Comparison of ENCODE assay signal across 8 mouse cellular contexts in the genomic region with DNA sequence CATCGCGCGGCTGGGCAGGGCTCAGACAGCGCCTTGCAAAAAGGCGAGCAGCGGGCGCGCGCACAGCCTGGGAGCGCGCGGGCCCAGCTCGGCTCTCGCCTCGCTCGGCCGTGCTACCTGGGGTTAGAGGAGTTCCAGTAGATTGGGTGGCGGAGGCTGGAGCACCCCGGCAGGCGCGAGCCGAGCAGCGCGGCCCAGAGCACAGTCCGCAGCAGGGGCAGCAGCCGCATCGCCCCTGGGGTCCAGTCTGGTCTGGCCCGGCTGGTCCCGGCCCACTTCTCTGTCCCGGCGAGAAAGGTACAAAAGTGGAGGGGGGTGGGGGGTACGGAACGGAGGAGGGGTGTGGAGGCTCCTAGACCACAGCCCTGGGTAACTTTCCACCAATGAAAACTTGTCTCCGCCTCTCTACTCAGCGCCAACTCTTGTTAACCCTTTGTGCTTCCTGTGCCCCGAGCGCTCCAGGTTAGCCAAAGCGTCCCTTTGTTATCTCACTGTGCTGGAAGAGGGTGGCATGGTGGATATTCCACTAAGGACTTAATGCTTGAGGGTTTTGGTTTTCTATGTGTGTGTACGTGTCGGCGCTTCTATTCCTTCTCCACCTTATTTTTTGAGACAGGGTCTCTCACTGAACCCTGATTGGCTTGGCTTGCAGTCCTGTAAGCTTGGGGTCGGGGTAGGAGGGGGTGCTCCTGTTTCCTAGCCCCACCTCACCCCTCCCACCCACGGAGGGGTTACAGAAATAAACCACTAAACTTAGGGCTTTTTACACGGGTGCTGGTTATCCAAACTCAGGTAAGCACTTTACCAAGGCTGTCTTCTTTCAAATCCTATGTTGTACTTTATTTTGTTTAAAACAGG. TPM values are rescaled to one million over a fixed set of nuclear protein-coding genes. Genes with fewer than 3 reads are reported as not detected.
DNase-seq lines count a peak whose midpoint lies in the region; TF ChIP-seq lines count a peak whose summit lies in the region.

Gene Efna4 (minus strand): TSS at position 308 of the 858 bp plus-strand sequence.

- intact Hi-C loops in heart, postnatal 10 days (cut with DNase I) = loop anchor here (2.0 kb wide), 1 partner anchor 21 kb away; no protein-coding TSS in a partner anchor

- H3K4me3 ChIP-seq in cortical plate, adult 2 months (ENCODE audit: insufficient read depth, low read length) = peak within 1 kb of the TSS; percentile 34
- peak within 1 kb of the TSS; percentile 91 for H3K4me3 ChIP-seq in midbrain, embryonic 10.5 days

- no peak within 1 kb of the TSS for H3K27ac ChIP-seq in cortical plate, adult 2 months (ENCODE audit: insufficient read depth, low read length)
- H3K27ac ChIP-seq in midbrain, embryonic 10.5 days (replicated peaks) = peak within 1 kb of the TSS; percentile 96

- under 1% methylated on average over 44 of the region's 44 CpGs for WGBS in midbrain, embryonic 10.5 days

- TF ChIP-seq POLR2A in cortical plate, adult 2 months (IDR thresholded peaks at IDR 0.05; ENCODE audit: extremely low read depth, insufficient read depth, low read length) = no peak

- peak; percentile 53 for DNase-seq in urinary bladder, postnatal 25 days (ENCODE audit: low spot score)
- DNase-seq in urinary bladder, postnatal 10 days (ENCODE audit: low spot score) = no peak
- peak; percentile 65 to 74 for DNase-seq in heart, postnatal 10 days
- DNase-seq in kidney, postnatal 25 days = peak; percentile 52 to 82
- peak; percentile 84 for DNase-seq in midbrain, embryonic 10.5 days (ENCODE audit: low spot score)
- DNase-seq in thymus, postnatal 10 days (ENCODE audit: low spot score in 2 of 2) = peak; percentile 53 to 55
- no peak for DNase-seq in c-Kit-positive CD71-positive TER-119-positive erythroid progenitor cells, embryonic 14.5 days (ENCODE audit: low spot score)

- H3K4me1 ChIP-seq in cortical plate, adult 2 months (ENCODE audit: control insufficient read depth, insufficient read depth, low read length) = no peaks in the 10 kb centered on the region
- peaks cover 74% of the 10 kb centered on the region for H3K4me1 ChIP-seq in midbrain, embryonic 10.5 days

- no peak for TF ChIP-seq CTCF in cortical plate, adult 2 months (IDR thresholded peaks at IDR 0.05; ENCODE audit: extremely low read depth, insufficient read depth, low read length)

- H3K36me3 ChIP-seq in midbrain, embryonic 10.5 days = peaks cover 36% of the 10 kb centered on the region

- H3K27me3 ChIP-seq in midbrain, embryonic 10.5 days (ENCODE audit: low read depth, poor library complexity, severe bottlenecking) = peaks cover 37% of the 10 kb centered on the region

- H3K9me3 ChIP-seq in midbrain, embryonic 10.5 days (replicated peaks) = no peaks in the 10 kb centered on the region

RNA-seq across cellular contexts. Expression of gene Efna4, which starts in this region (rescaled TPM):
- polyA plus RNA-seq in cortical plate, adult 2 months (2012; rRNA removed) = 0.59 and 1.1 TPM in 2 replicates
- total RNA-seq in heart, postnatal 10 days (2021) = 1 to 10 TPM; 1.9 to 2.2 TPM
- polyA plus RNA-seq in midbrain, embryonic 10.5 days (2016; fragmentation: Nextera tagmentation; extraction: Ambion mirVana) = 20.5 and 21.9 TPM in 2 replicates

Comparison
In these comparisons a context has a peak if more than half of its experiments do, and no peak if none do; other contexts are left out.
1. RNA of gene Efna4 (polyA plus RNA-seq): 20.5 to 21.9 TPM in midbrain, embryonic 10.5 days; 0.59 to 1.1 TPM in cortical plate, adult 2 months; every median in the first group is over 10 times any median in the second.
2. DNase-seq: peak in urinary bladder, postnatal 25 days (single experiment), heart, postnatal 10 days (2 of 2), kidney, postnatal 25 days (2 of 2), midbrain, embryonic 10.5 days (single experiment) and thymus, postnatal 10 days (2 of 2); none in urinary bladder, postnatal 10 days (single experiment) and c-Kit-positive CD71-positive TER-119-positive erythroid progenitor cells, embryonic 14.5 days (single experiment).